Mouse (Mus musculus) liver, embryonic 16.5 days (tissue): ENCODE results near the gene Gm4553. TPM values are rescaled to one million over a fixed set of nuclear protein-coding genes. Genes with fewer than 3 reads are reported as not detected.
"Not testable (repeated sequence)": the region's sequence is repeated elsewhere in the genome, so short reads cannot be mapped to it uniquely, and the experiment has no call there.

Experiments
- ATAC-seq: fragments of 200-750 bp; cut with Nextera tagmentation; 2 replicates; pipeline ENCODE4 v1.8.0; 2017; ENCODE audit warnings: low read depth, mild to moderate bottlenecking, moderate number of reproducible peaks, moderate library complexity
- H3K27ac ChIP-seq: fragments of 300-500 bp; sonication (generic); 2 replicates; pipeline ENCODE4 v1.5.1; 2014; ENCODE audit warnings: mild to moderate bottlenecking, low read length
- H3K27me3 ChIP-seq: fragments of 300-500 bp; sonication (generic); 2 replicates; pipeline ENCODE4 v1.6.1; 2014; ENCODE audit warnings: low read depth, low read length, mixed read lengths; ENCODE audit not compliant: control insufficient read depth, insufficient read depth
- H3K36me3 ChIP-seq: fragments of 300-500 bp; sonication (generic); 2 replicates; pipeline ENCODE4 v1.6.1; 2014; ENCODE audit warnings: mild to moderate bottlenecking; ENCODE audit not compliant: control insufficient read depth, insufficient read depth
- H3K4me1 ChIP-seq: fragments of 300-500 bp; sonication (generic); 2 replicates; pipeline ENCODE4 v1.6.1; 2014; ENCODE audit warnings: low read depth, low read length, mixed read lengths; ENCODE audit not compliant: control insufficient read depth
- H3K4me2 ChIP-seq: fragments of 300-500 bp; sonication (generic); 2 replicates; pipeline ENCODE4 v1.6.1; 2014; ENCODE audit warnings: low read depth, low read length, mixed read lengths
- H3K4me3 ChIP-seq: fragments of 300-500 bp; sonication (generic); 2 replicates; pipeline ENCODE4 v1.5.1; 2014; ENCODE audit warnings: low read depth, mild to moderate bottlenecking, low read length
- H3K9ac ChIP-seq: fragments of 300-500 bp; sonication (generic); 2 replicates; pipeline ENCODE4 v1.6.1; 2014; ENCODE audit warnings: low read depth, low read length
- H3K9me3 ChIP-seq: fragments of 300-500 bp; sonication (generic); replicated peaks from 2 replicates; pipeline ENCODE4 v1.6.1; 2016; ENCODE audit warnings: low read length; ENCODE audit not compliant: control insufficient read depth
- WGBS: fragments of 180-500 bp; shearing (Covaris S2); extraction: QIAGEN DNeasy Blood & Tissue Kit; methylation state at CpG from one replicate; pipeline ENCODE4 v1.1.7; 2014; ENCODE audit not compliant: insufficient replicate concordance; 5-methylcytosine and 5-hydroxymethylcytosine counted together
- polyA plus RNA-seq: library from polyadenylated mRNA; unstranded; fragments of >200 nt; fragmentation: Nextera tagmentation; extraction: Ambion mirVana; gene quantifications from 2 replicates; pipeline ENCODE4 v1.2.1, GENCODE M21; 2015

Gm4553 gene
- polyA plus RNA-seq, 1 experiment from 2014 or later, result not detected

GRCm38 (mm10) chr7:142145413-142145940 lies 20.1 kb downstream of the Gm4553 start:
- Histone ChIP-seq H3K9ac (no peak overlapping the region), H3K9me3 (no peaks in the 10 kb centered on the region), H3K4me1 (no peaks in the 10 kb centered on the region), H3K36me3 (no peaks in the 10 kb centered on the region), H3K27me3 (no peaks in the 10 kb centered on the region), H3K4me2 (no peak overlapping the region), H3K27ac (no peak overlapping the region), H3K4me3 (no peak overlapping the region)
- 44% methylated on average over 4 of the region's 4 CpGs for WGBS
- ATAC-seq, result no peak

DNA sequence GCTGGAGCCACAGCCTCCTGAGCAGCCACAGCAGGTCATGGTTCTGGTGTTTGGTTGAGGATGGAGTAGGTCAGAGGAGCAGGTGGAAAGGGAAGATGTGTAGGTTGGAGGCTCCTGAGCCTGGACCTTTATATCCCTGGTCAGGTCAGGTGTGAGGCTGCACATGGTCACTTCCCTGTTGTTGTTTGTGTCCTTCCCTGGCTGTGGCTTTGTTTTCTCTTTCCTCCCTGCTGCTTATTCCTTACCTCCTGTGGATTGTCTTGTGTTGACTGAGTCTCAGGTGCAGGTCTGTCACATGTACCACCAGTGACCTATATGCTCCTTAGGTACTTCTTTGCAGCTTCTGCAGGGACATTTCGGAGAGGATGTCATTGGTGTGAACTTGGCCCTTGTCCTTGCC lies 21.0 kb downstream of the Gm4553 start, which contains the start of gene Gm45337:
Gene Gm45337 (minus strand): TSS at position 101 of the 400 bp plus-strand sequence.
- Histone ChIP-seq H3K4me1 (no peaks in the 10 kb centered on the region), H3K9me3 (no peaks in the 10 kb centered on the region), H3K4me2 (no peak within 1 kb of the TSS), H3K4me3 (no peak within 1 kb of the TSS), H3K9ac (no peak within 1 kb of the TSS), H3K27me3 (no peaks in the 10 kb centered on the region), H3K27ac (no peak within 1 kb of the TSS), H3K36me3 (no peaks in the 10 kb centered on the region)
- WGBS, result 42% methylated on average over 1 of the region's 1 CpGs
- ATAC-seq, result no peak

GRCm38 (mm10) chr7:142143506-142144010 lies 22.0 kb downstream of the Gm4553 start:
- 0% methylated on average over 1 of the region's 1 CpGs for WGBS
- ATAC-seq, H3K9me3 ChIP-seq, H3K4me3 ChIP-seq, H3K4me1 ChIP-seq, H3K27ac ChIP-seq, H3K9ac ChIP-seq, H3K36me3 ChIP-seq, H3K4me2 ChIP-seq, H3K27me3 ChIP-seq: not testable (repeated sequence)

- Histone ChIP-seq H3K4me1 (no peaks in the 10 kb centered on the region), H3K4me2 (no peak overlapping the region), H3K27ac (no peak overlapping the region), H3K9ac (no peak overlapping the region), H3K9me3 (no peaks in the 10 kb centered on the region), H3K36me3 (no peaks in the 10 kb centered on the region), H3K27me3 (no peaks in the 10 kb centered on the region), H3K4me3 (no peak overlapping the region)
- WGBS, result 18% methylated on average over 1 of the region's 1 CpGs
- ATAC-seq, result no peak
Measured at GRCm38 (mm10) chr7:142140696-142141095, 24.8 kb downstream of the Gm4553 start.

DNA sequence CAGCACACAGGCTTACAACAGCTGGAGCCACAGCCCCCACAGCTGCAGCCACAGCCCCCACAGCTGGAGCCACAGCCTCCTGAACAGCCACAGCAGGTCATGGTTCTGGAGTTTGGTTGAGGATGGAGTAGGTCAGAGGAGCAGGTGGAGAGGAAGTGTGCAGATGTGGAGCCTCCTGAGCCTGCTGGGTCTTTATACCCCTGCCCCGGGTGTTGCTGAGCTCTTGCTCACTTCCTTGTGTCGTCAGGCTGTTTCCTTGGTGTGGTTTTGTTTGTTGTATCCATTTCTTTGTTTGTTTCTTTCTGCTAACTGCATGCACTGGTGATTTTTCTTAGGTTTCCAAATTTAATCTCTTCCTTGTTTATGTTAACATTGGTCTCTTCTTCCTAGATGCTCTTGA lies 29.6 kb downstream of the Gm4553 start, which contains the start of gene Gm39115:
Gene Gm39115 (minus strand): TSS at position 101 of the 400 bp plus-strand sequence.
- H3K9me3 ChIP-seq, ATAC-seq, H3K4me2 ChIP-seq, H3K4me1 ChIP-seq, H3K9ac ChIP-seq, H3K36me3 ChIP-seq, H3K27me3 ChIP-seq, H3K27ac ChIP-seq, H3K4me3 ChIP-seq: not testable (repeated sequence)
- WGBS, result 2% methylated on average over 2 of the region's 2 CpGs

GRCm38 (mm10) chr7:142134206-142134995 lies 31.1 kb downstream of the Gm4553 start:
- Histone ChIP-seq H3K4me2 (no peak overlapping the region), H3K9me3 (no peaks in the 10 kb centered on the region)
- ATAC-seq, result no peak

GRCm38 (mm10) chr7:142128843-142129242 lies 36.7 kb downstream of the Gm4553 start:
- no peak for ATAC-seq
- Histone ChIP-seq H3K4me1 (no peaks in the 10 kb centered on the region), H3K27ac (no peak overlapping the region), H3K9ac (no peak overlapping the region), H3K4me3 (no peak overlapping the region), H3K36me3 (no peaks in the 10 kb centered on the region), H3K4me2 (no peak overlapping the region), H3K9me3 (no peaks in the 10 kb centered on the region), H3K27me3 (no peaks in the 10 kb centered on the region)
- WGBS, result 26% methylated on average over 4 of the region's 4 CpGs

More at GRCm38 (mm10) chr7:142134206-142134995, 31.1 kb downstream of the Gm4553 start:
- H3K27me3 ChIP-seq, result no peaks in the 10 kb centered on the region
- no peak overlapping the region for H3K27ac ChIP-seq
- WGBS, result 35% methylated on average over 4 of the region's 4 CpGs
- no peak overlapping the region for H3K4me3 ChIP-seq
- H3K9ac ChIP-seq, result no peak overlapping the region
- H3K36me3 ChIP-seq, result no peaks in the 10 kb centered on the region
- no peaks in the 10 kb centered on the region for H3K4me1 ChIP-seq

GRCm38 (mm10) chr7:142120629-142121028 lies 44.9 kb downstream of the Gm4553 start, which contains the start of gene Gm45618:
Gene Gm45618, minus strand, starts transcription at chr7:142120729.
- not testable (repeated sequence) for ATAC-seq, H3K27ac ChIP-seq, H3K4me3 ChIP-seq, H3K4me2 ChIP-seq, H3K9ac ChIP-seq, H3K4me1 ChIP-seq, H3K36me3 ChIP-seq, H3K27me3 ChIP-seq, H3K9me3 ChIP-seq
- WGBS, result 84% methylated on average over 1 of the region's 1 CpGs

- no peaks in the 10 kb centered on the region for H3K36me3 ChIP-seq
- H3K27me3 ChIP-seq, result no peaks in the 10 kb centered on the region
- no peak overlapping the region for H3K9ac ChIP-seq
- H3K4me2 ChIP-seq, result no peak overlapping the region
- no peaks in the 10 kb centered on the region for H3K9me3 ChIP-seq
- H3K27ac ChIP-seq, result no peak overlapping the region
- no peak overlapping the region for H3K4me3 ChIP-seq
- H3K4me1 ChIP-seq, result no peaks in the 10 kb centered on the region
- no peak for ATAC-seq
- WGBS, result 12% methylated on average over 5 of the region's 5 CpGs
Measured at GRCm38 (mm10) chr7:142119632-142120031, 45.9 kb downstream of the Gm4553 start.
